Mouse (Mus musculus) fibroblast of lung, adult 2 months (primary cell): ENCODE measurements around the gene Camk2n1.

Experiments used
- DNase-seq: peaks from one replicate; pipeline ENCODE4 v3.0.0-alpha.2; 2011; ENCODE audit warnings: low read depth

Camk2n1 gene

DNA sequence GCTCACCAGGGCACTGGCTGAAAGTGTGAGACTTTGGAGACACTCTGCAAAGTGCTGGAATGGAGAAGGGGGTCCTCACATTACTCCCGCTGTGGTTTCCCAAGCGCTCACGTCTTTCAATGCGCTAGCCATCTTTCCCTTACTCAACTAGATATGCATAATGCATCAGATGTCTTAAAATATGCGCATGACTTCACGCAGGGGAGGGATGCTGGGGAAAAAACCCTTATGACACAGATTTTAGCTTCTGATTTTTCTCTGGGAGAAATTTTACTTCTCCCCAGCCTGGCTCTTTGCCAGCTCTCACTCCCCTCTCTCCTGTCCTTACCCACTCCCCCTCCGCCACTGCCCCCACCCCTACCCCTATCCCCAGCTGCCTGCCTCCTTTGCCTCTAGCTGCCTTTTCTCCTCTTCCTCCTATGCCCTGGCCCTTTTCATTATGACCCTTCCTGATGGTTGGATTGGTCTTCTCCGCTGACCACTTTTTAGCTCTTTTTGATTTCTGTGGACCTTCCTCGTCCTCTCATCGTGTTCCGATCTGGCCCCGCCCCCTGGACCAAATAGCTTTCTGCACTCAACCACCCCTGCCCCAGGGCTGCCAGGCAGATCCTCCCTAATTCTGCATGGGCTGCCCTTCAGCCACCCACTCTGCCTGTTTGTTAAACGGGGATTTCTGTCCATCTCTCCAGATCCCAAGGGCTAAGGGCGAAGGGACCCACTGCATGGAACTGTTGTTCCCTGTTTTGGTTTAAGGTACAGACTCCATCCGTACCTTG lies 6.1 kb upstream of the Camk2n1 start:
- DNase-seq: no peak

- DNase-seq: no peak
Observed at GRCm38 (mm10) chr4:138448872-138449615, 5.1 kb upstream of the Camk2n1 start.

DNA sequence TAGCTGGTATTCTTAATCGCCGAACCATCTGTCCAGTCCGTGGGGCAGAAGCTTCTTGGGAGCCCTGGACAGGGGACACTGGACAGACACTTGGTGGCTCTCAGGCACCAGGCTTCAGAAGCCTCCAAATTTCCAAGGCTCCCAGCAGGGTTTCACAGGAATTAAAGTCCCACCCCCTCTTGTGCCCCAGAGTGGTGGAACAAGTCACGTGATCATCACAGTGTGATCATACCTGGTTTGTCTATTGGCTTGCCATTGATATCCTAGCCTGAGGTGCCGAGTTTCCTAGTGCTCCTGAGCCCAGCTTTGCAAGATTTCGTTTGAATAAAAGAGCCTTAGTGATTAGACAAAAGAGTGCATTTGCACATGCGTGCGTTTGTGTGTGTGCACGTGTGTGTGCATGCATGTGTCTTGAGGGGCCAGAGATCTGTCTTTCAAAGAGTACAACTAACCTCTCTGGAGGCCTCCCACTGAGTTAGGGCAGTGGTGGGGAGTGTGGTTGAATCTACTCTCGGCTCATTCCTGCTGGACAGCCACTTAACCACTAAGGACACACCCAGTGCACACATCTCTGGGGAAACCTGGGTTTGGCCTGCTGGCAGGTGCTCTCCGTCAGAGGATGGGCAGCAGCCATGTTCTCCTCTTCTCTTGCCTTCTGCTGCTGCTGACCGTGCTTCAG lies 4.3 kb upstream of the Camk2n1 start:
- no peak for DNase-seq

DNA sequence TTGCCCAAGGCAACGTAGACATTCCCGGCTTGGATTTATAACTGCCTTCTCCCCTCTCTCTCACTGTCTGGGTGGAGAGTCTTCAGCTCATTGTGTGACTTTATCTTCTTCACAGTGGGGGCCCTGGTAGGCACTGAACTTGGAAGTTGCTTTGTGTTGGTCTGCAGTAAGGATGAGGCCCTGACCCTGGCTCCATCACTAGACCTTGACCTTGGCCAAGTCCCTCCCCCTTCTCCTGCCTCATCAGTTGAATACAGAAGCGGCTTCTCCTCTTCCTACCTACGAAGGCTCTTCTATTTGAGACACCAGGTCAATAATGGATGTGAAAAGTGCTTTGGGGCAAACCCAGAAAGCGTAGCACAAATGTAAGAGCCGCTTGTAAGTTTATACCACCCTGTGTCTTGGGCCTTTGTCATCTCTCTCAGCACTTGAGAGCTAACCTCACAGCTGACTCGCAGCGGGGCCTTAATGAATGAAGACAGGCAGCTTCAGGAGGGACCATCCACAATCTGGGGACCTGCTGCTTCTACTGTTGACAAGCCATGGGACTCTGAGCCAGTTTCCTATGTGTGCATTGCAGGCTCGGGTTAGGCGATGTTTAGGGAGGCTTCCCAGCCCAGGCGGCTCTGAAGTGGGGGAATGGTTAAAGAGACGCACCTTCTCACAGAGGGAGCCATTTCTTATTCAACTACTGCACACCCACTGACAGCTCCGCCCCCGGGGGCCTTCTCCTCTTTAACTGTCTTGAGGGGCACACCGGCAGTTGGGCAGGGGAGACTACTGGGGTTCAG lies 1.6 kb upstream of the Camk2n1 start:
- no peak for DNase-seq

- no peak for DNase-seq
Observed at GRCm38 (mm10) chr4:138453097-138453752, 889 bp upstream of the Camk2n1 start.

DNA sequence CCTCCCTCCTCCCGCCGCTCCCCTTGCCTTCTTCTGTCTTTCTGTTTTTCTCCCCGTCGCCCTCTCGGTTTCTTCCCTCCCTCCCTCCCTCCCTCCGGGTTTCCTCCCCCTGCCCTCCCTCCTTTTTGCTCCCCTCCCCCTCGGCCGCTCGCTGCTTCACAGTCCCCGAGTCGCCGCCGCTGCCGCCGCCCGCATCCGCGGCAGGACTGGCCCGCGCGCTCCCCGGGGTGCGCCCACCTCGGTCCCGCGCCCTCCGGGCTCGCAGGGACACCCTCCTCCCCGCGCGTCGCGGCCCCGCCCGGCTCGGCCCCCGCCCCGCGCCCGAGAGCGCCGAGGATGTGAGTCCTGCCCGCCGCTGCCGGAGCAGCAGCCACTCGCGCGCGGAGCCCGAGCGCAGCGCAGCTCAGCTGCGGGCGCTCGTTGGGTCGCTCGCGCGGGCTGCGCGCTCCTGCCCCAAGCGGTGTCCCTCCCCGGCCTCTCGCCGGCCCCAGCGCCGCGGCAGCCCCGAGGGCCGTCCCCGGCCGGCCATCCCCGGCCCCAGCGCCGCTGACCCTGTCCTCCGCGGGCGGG lies 542 bp downstream of the Camk2n1 start:
- no peak for DNase-seq

GRCm38 (mm10) chr4:138455141-138455955 lies 1.2 kb downstream of the Camk2n1 start:
- no peak for DNase-seq

- no peak for DNase-seq
Observed at GRCm38 (mm10) chr4:138455956-138456341, 1.8 kb downstream of the Camk2n1 start.

DNA sequence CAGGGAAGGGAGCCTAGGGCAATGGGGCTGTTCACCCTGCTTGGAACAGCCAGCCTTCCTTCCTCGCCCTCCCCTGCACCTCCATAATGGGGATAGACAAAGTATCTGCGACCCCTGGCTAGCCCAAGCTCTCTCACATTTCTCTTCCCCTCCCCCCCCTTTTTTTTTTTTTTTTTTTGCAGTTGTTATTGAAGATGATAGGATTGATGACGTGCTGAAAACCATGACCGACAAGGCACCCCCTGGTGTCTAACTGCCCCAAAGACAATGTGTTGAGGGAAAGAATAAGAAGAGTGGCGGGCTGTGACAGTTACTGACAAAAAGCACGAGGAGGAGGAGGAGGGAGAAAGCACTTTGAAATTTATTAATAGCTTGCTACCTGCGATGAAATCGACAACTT lies 2.4 kb downstream of the Camk2n1 start:
- DNase-seq: no peak

DNA sequence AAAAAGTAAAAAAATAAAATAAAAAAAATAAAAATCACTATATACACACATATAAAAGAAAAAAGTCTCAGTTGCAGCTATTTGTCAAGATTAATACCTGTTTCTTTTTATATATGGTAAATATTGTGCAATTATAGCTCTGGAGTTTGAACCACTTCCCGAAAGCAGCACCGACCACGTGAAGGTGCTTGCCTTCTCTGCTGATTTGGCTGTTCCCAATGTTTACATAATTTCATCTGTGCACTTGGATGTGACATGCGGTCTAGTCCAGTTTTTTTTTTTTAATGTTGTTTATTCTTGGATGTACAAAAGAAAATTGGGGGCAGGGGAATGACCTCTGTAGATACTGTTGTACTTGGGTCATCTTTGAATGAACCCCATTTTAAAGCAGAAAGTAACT lies 3.0 kb downstream of the Camk2n1 start:
- no peak for DNase-seq

DNA sequence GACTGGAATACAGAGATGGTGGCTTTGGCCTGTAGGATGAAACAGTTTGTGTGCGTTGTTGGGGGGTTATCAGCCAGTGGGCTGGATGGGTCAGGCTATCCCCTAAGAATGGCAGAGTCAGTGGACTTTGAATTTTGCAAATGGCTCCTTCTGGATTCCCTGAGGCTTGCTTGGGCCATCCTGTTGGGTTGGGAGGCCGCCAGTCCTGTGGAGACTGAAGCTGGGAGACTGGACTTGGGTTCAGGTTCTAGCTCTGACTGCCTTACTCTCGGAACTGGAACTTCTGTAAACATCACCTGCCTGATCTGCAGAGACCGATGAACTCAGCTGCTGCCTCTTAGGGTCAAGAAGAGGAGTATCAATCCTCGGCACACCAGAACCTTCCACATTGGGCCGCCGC lies 4.1 kb downstream of the Camk2n1 start:
- DNase-seq: no peak

DNA sequence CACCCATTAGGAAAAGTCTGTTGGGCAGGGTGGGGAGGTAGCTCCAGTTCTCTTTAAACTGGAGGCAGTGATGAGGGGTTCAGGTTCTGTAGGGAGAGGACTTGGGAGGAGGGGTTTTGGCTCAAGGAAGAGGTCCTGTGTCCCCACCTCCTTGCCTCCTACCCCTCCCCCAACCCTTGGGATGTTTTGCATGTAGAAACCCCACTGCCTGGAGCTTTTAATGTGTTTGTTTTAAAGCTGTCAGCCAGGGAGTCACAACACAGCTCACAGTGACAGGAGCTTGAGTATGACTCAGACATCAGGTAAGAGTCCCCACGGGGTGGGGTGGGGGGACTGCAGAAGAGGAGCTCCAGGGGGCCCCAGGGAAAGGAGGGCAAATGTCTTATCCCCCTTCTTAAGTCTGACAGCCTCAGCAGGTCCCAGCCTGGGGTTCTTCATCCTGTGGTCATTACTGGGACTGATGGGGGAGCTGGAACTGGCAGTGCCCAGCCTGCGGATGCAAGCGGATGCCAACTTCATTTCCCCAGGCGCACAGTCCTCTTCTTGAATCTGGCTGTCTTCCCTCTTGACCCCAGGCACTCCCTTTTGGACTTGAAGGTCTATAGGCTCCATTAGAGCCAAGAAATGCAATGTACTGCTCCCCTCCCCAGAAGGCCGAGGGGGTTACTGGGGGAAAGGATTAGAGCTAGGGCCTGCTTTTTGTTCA lies 4.8 kb downstream of the Camk2n1 start:
- no peak for DNase-seq

GRCm38 (mm10) chr4:138459775-138460174 lies 5.7 kb downstream of the Camk2n1 start:
- DNase-seq: no peak

DNA sequence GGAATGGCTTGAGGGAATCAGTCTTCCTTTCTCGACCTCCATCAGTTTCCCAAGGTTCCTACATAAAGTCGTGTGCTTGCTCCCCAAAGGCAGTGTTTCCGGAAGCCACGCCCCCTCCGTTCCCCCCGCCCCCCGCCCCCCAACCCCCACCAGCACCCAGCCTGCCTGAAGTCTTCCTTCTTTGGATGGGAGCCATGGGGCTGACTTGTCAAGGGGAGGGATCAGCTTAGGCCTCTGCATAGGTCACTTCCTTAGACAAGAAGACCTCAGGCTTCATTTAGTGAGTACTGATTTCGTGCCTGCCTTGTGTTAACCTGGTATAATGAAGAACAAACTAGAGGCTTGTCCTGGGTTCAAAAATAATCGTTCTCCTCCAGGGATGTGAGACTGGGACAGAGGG lies 6.8 kb downstream of the Camk2n1 start:
- DNase-seq: no peak

- no peak for DNase-seq
Observed at GRCm38 (mm10) chr4:138461471-138461870, 7.4 kb downstream of the Camk2n1 start.

DNA sequence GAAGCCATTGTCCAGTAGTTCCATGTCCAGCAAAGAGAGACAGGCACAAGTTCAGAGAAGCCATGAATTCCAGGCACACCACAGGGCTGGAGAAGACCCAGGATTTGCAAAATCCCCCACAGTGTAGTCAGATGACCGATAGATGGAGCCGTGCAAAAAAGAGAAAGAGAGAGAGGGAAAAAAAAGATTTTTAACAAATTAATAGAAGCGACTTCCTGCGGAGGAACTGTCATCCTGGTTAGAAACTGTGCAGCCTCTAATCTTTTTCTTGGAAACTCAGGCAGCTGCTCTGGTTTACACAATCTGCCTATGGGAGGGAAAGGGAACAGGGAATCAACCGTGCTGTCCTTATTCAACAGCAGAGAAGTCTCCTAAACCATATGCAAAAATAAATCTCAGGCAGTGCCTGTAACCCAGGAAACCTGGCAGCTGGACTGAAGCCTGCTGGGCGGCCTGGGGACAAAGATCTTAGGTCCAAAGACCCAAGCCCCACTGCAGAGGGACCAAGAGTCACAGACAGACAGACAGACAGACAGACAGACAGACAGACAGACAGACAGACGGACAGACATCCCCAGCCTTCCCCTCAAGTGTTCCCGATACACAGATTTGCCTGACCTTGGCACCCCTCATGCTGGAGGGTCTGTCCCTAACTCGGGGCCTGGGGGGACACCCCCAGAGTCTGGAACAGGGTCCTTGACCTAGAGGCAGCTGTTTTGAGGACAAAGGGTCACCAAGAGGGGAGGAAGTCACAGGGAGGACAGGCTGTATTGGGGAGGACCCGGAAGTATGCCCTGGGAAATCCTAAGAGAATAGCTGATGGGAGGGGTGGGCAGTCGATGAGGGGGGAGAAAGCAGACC lies 9.1 kb downstream of the Camk2n1 start:
- DNase-seq: peak; percentile 23

DNA sequence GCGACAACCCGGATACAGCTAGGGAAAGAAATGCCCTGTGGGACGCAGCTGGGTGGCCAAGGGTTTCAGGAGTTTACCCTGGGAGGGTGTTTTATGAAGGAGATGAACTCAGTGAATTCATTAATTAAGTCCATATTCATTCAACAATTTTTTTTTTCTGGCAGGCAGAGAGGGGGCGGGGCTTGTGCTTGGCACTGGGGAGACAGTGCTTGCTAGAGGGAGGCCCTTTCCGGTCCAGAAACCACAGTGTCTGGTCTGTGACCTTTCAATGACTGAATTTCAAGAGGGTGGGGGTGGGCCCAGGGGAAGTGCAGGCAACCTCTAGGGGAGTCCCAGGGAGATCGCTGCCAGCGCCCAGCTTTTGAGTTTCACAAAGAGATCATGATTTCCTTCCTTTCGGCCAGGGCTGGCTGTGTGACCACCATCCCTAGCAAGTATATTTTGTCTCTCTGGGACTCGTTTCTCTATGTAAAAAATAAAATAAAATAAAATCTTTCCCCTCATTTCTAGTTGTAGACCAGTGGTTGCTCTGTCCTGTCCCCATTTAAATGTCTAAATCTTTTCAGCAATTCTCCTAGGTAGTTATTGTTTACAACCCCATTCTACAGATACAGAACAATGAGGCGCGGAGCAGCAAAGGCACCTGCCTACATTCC lies 9.8 kb downstream of the Camk2n1 start:
- DNase-seq: peak; percentile 66

DNA sequence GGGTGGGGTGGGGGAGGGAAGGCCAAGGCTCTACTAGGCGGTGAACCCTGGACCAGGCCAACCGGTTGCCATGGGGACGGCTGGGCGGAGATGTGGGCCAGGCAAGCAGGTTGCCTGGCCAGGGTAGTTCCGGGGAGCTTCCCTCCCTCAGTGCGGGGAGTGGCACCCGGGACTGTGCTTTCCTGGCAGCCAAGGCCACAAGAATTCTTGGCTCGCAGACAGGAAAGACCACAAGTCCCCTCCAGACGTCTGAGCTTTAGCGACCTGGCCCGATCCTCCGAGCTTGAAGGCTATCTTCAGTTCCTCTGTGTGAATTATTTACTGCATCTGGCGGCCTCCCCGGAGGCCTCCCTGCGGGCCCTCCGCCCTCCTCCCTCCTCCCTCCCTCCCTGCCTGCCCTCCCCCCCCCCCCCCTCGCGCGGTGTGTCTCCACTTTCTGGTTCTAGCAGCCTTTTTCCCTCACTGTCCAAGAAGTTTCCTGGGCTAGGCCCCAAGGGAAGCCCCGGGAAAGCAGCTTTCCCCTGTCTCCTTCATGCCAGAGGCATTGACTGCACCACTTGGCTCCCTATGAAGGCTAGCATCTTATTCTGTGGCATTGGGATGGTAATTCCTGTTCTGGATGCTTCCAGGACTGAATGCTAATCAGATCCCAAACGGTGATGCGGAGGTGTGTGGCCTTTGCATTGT lies 10.7 kb downstream of the Camk2n1 start:
- no peak for DNase-seq
